Mouse (Mus musculus) embryo, embryonic 11.5 days (tissue): ENCODE results near the gene Cnst.

Source experiments
- DNase-seq: peaks from one replicate; pipeline ENCODE4 v3.0.0-alpha.2; 2012; ENCODE audit warnings: low read depth, low spot score

The Cnst gene

GRCm38 (mm10) chr1:179545768-179546550, at the start of gene Cnst, which contains the start of gene Tfb2m:
Gene Cnst, plus strand, starts transcription at chr1:179546370.
Gene Tfb2m, minus strand, starts transcription at chr1:179546267.
- peak; percentile 98 for DNase-seq

- no peak for DNase-seq
Measured at GRCm38 (mm10) chr1:179499257-179499656, 46.9 kb upstream of the Cnst start.

GRCm38 (mm10) chr1:179502565-179502964, 43.6 kb upstream of the Cnst start:
- DNase-seq = peak; percentile 24

- peak; percentile 20 for DNase-seq
Measured at GRCm38 (mm10) chr1:179506530-179507315, 39.4 kb upstream of the Cnst start.

- DNase-seq = no peak
Measured at GRCm38 (mm10) chr1:179510546-179511340, 35.4 kb upstream of the Cnst start.

GRCm38 (mm10) chr1:179511895-179512294, 34.3 kb upstream of the Cnst start:
- no peak for DNase-seq

- DNase-seq = peak; percentile 24
Measured at GRCm38 (mm10) chr1:179516941-179517712, 29.0 kb upstream of the Cnst start.

GRCm38 (mm10) chr1:179517713-179518465, 28.3 kb upstream of the Cnst start, which contains the start of gene Smyd3:
Gene Smyd3, minus strand, starts transcription at chr1:179518041.
- peak; percentile 79 for DNase-seq

- DNase-seq = no peak
Measured at GRCm38 (mm10) chr1:179519901-179520300, 26.3 kb upstream of the Cnst start.

- no peak for DNase-seq
Measured at GRCm38 (mm10) chr1:179539054-179539453, 7.1 kb upstream of the Cnst start.

GRCm38 (mm10) chr1:179539887-179540286, 6.3 kb upstream of the Cnst start:
- no peak for DNase-seq

- DNase-seq = no peak
Measured at GRCm38 (mm10) chr1:179541502-179541901, 4.7 kb upstream of the Cnst start.

- peak; percentile 44 for DNase-seq
Measured at GRCm38 (mm10) chr1:179546551-179546917, 364 bp downstream of the Cnst start.

GRCm38 (mm10) chr1:179547176-179547575, 1.0 kb downstream of the Cnst start:
- DNase-seq = no peak

GRCm38 (mm10) chr1:179548220-179548619, 2.0 kb downstream of the Cnst start:
- no peak for DNase-seq

GRCm38 (mm10) chr1:179548996-179549752, 3.0 kb downstream of the Cnst start:
- DNase-seq = no peak

GRCm38 (mm10) chr1:179551336-179551735, 5.2 kb downstream of the Cnst start:
- no peak for DNase-seq

- DNase-seq = no peak
Measured at GRCm38 (mm10) chr1:179551921-179552320, 5.8 kb downstream of the Cnst start.

GRCm38 (mm10) chr1:179552751-179553150, 6.6 kb downstream of the Cnst start:
- DNase-seq = no peak
